Mouse (Mus musculus): ENCODE measurements around the gene Lrmda. TPM values are rescaled to one million over a fixed set of nuclear protein-coding genes. Genes with fewer than 3 reads are reported as not detected.

The Lrmda gene
- polyA plus RNA-seq, 1 experiment from 2014 or later, result 0.20 TPM

GRCm38 (mm10) chr14:22282847-22283246, 263.3 kb downstream of the Lrmda start:
- no peak for DNase-seq (ENCODE audit: low spot score)
- H3K27ac ChIP-seq (replicated peaks; ENCODE audit: low read depth, low read length), result no peak overlapping the region

GRCm38 (mm10) chr14:22283722-22284121, 264.2 kb downstream of the Lrmda start:
- no peak overlapping the region for H3K4me3 ChIP-seq (ENCODE audit: low read depth, low read length)
- no peak for ATAC-seq (ENCODE audit: insufficient number of reproducible peaks, low FRiP score, low TSS enrichment, low read depth)
- WGBS, result 74% methylated on average over 2 of the region's 2 CpGs
- H3K27me3 ChIP-seq (ENCODE audit: control insufficient read depth, insufficient read depth, low read length), result no peaks in the 10 kb centered on the region
- peaks cover 5% of the 10 kb centered on the region for H3K4me1 ChIP-seq (ENCODE audit: control insufficient read depth, insufficient read depth, low read length)
- DNase-seq (ENCODE audit: low spot score), result peak; percentile 51
- H3K9ac ChIP-seq (ENCODE audit: low read length), result no peak overlapping the region
- no peak overlapping the region for H3K27ac ChIP-seq (replicated peaks; ENCODE audit: low read depth, low read length)
- no peak overlapping the region for H3K4me2 ChIP-seq (ENCODE audit: low read depth, severe bottlenecking)
- H3K9me3 ChIP-seq (ENCODE audit: control insufficient read depth, low read length), result no peaks in the 10 kb centered on the region
- no peaks in the 10 kb centered on the region for H3K36me3 ChIP-seq (ENCODE audit: control insufficient read depth, insufficient read depth, low read length)

More at GRCm38 (mm10) chr14:22282847-22283246, 263.3 kb downstream of the Lrmda start:
- Histone ChIP-seq H3K36me3 (ENCODE audit: control insufficient read depth, insufficient read depth, low read length) (no peaks in the 10 kb centered on the region), H3K4me3 (ENCODE audit: low read depth, low read length) (no peak overlapping the region), H3K9ac (ENCODE audit: low read length) (no peak overlapping the region), H3K27me3 (ENCODE audit: control insufficient read depth, insufficient read depth, low read length) (no peaks in the 10 kb centered on the region), H3K4me2 (ENCODE audit: low read depth, severe bottlenecking) (no peak overlapping the region), H3K9me3 (ENCODE audit: control insufficient read depth, low read length) (no peaks in the 10 kb centered on the region), H3K4me1 (ENCODE audit: control insufficient read depth, insufficient read depth, low read length) (no peaks in the 10 kb centered on the region)
- ATAC-seq (ENCODE audit: insufficient number of reproducible peaks, low FRiP score, low TSS enrichment, low read depth), result no peak
- WGBS, result 53% methylated on average over 6 of the region's 6 CpGs

- no peak overlapping the region for H3K9ac ChIP-seq (ENCODE audit: low read length)
- DNase-seq (ENCODE audit: low spot score), result no peak
- 80% methylated on average over 15 of the region's 15 CpGs for WGBS
Observed at GRCm38 (mm10) chr14:22284823-22285517, 265.5 kb downstream of the Lrmda start.

GRCm38 (mm10) chr14:22285826-22286225, 266.3 kb downstream of the Lrmda start:
- WGBS, result 69% methylated on average over 4 of the region's 4 CpGs

More at GRCm38 (mm10) chr14:22284823-22285517, 265.5 kb downstream of the Lrmda start:
- Histone ChIP-seq H3K4me2 (ENCODE audit: low read depth, severe bottlenecking) (no peak overlapping the region), H3K9me3 (ENCODE audit: control insufficient read depth, low read length) (no peaks in the 10 kb centered on the region), H3K27me3 (ENCODE audit: control insufficient read depth, insufficient read depth, low read length) (no peaks in the 10 kb centered on the region), H3K4me1 (ENCODE audit: control insufficient read depth, insufficient read depth, low read length) (peaks cover 12% of the 10 kb centered on the region), H3K36me3 (ENCODE audit: control insufficient read depth, insufficient read depth, low read length) (no peaks in the 10 kb centered on the region), H3K4me3 (ENCODE audit: low read depth, low read length) (no peak overlapping the region), H3K27ac (replicated peaks; ENCODE audit: low read depth, low read length) (no peak overlapping the region)
- no peak for ATAC-seq (ENCODE audit: insufficient number of reproducible peaks, low FRiP score, low TSS enrichment, low read depth)

GRCm38 (mm10) chr14:22288179-22288578, 268.7 kb downstream of the Lrmda start:
- DNase-seq (ENCODE audit: low spot score), result no peak
- no peak overlapping the region for H3K4me2 ChIP-seq (ENCODE audit: low read depth, severe bottlenecking)
- H3K36me3 ChIP-seq (ENCODE audit: control insufficient read depth, insufficient read depth, low read length), result no peaks in the 10 kb centered on the region
- H3K4me3 ChIP-seq (ENCODE audit: low read depth, low read length), result no peak overlapping the region
- no peak overlapping the region for H3K27ac ChIP-seq (replicated peaks; ENCODE audit: low read depth, low read length)
- no peaks in the 10 kb centered on the region for H3K27me3 ChIP-seq (ENCODE audit: control insufficient read depth, insufficient read depth, low read length)
- H3K4me1 ChIP-seq (ENCODE audit: control insufficient read depth, insufficient read depth, low read length), result peaks cover 13% of the 10 kb centered on the region
- ATAC-seq (ENCODE audit: insufficient number of reproducible peaks, low FRiP score, low TSS enrichment, low read depth), result no peak
- 50% methylated on average over 10 of the region's 10 CpGs for WGBS
- no peak overlapping the region for H3K9ac ChIP-seq (ENCODE audit: low read length)
- no peaks in the 10 kb centered on the region for H3K9me3 ChIP-seq (ENCODE audit: control insufficient read depth, low read length)

More at GRCm38 (mm10) chr14:22285826-22286225, 266.3 kb downstream of the Lrmda start:
- DNase-seq (ENCODE audit: low spot score) (no peak), ATAC-seq (ENCODE audit: insufficient number of reproducible peaks, low FRiP score, low TSS enrichment, low read depth) (no peak)
- Histone ChIP-seq H3K4me3 (ENCODE audit: low read depth, low read length) (no peak overlapping the region), H3K4me2 (ENCODE audit: low read depth, severe bottlenecking) (no peak overlapping the region), H3K9me3 (ENCODE audit: control insufficient read depth, low read length) (no peaks in the 10 kb centered on the region), H3K9ac (ENCODE audit: low read length) (no peak overlapping the region), H3K27ac (replicated peaks; ENCODE audit: low read depth, low read length) (no peak overlapping the region), H3K4me1 (ENCODE audit: control insufficient read depth, insufficient read depth, low read length) (peaks cover 13% of the 10 kb centered on the region), H3K27me3 (ENCODE audit: control insufficient read depth, insufficient read depth, low read length) (no peaks in the 10 kb centered on the region), H3K36me3 (ENCODE audit: control insufficient read depth, insufficient read depth, low read length) (no peaks in the 10 kb centered on the region)

GRCm38 (mm10) chr14:22289380-22289922, 269.9 kb downstream of the Lrmda start:
- WGBS, result 31% methylated on average over 15 of the region's 15 CpGs
- DNase-seq (ENCODE audit: low spot score) (peak; percentile 59), ATAC-seq (ENCODE audit: insufficient number of reproducible peaks, low FRiP score, low TSS enrichment, low read depth) (no peak)
- Histone ChIP-seq H3K4me2 (ENCODE audit: low read depth, severe bottlenecking) (peak overlapping the region; percentile 25), H3K4me1 (ENCODE audit: control insufficient read depth, insufficient read depth, low read length) (peaks cover 13% of the 10 kb centered on the region), H3K4me3 (ENCODE audit: low read depth, low read length) (no peak overlapping the region), H3K9ac (ENCODE audit: low read length) (no peak overlapping the region), H3K9me3 (ENCODE audit: control insufficient read depth, low read length) (no peaks in the 10 kb centered on the region), H3K27me3 (ENCODE audit: control insufficient read depth, insufficient read depth, low read length) (no peaks in the 10 kb centered on the region), H3K27ac (replicated peaks; ENCODE audit: low read depth, low read length) (no peak overlapping the region), H3K36me3 (ENCODE audit: control insufficient read depth, insufficient read depth, low read length) (no peaks in the 10 kb centered on the region)

GRCm38 (mm10) chr14:22294371-22294770, 274.9 kb downstream of the Lrmda start:
- no peaks in the 10 kb centered on the region for H3K36me3 ChIP-seq (ENCODE audit: control insufficient read depth, insufficient read depth, low read length)

GRCm38 (mm10) chr14:22296655-22297239, 277.2 kb downstream of the Lrmda start:
- H3K9me3 ChIP-seq (ENCODE audit: control insufficient read depth, low read length), result no peaks in the 10 kb centered on the region
- WGBS, result 39% methylated on average over 3 of the region's 3 CpGs
- H3K4me2 ChIP-seq (ENCODE audit: low read depth, severe bottlenecking), result no peak overlapping the region
- DNase-seq (ENCODE audit: low spot score), result no peak
- no peak overlapping the region for H3K9ac ChIP-seq (ENCODE audit: low read length)
- 0 out of 2 replicates have a peak, but pooled peaks cover 6% of the 10 kb centered on the region for H3K27me3 ChIP-seq (ENCODE audit: control insufficient read depth, insufficient read depth, low read length)
- H3K4me3 ChIP-seq (ENCODE audit: low read depth, low read length), result no peak overlapping the region
- no peaks in the 10 kb centered on the region for H3K36me3 ChIP-seq (ENCODE audit: control insufficient read depth, insufficient read depth, low read length)
- no peak overlapping the region for H3K27ac ChIP-seq (replicated peaks; ENCODE audit: low read depth, low read length)
- ATAC-seq (ENCODE audit: insufficient number of reproducible peaks, low FRiP score, low TSS enrichment, low read depth), result no peak
- no peaks in the 10 kb centered on the region; the same call in 1 of the 2 replicates for H3K4me1 ChIP-seq (ENCODE audit: control insufficient read depth, insufficient read depth, low read length)

More at GRCm38 (mm10) chr14:22294371-22294770, 274.9 kb downstream of the Lrmda start:
- Histone ChIP-seq H3K27ac (replicated peaks; ENCODE audit: low read depth, low read length) (no peak overlapping the region), H3K9ac (ENCODE audit: low read length) (no peak overlapping the region), H3K4me3 (ENCODE audit: low read depth, low read length) (no peak overlapping the region), H3K27me3 (ENCODE audit: control insufficient read depth, insufficient read depth, low read length) (0 out of 2 replicates have a peak, but pooled peaks cover 6% of the 10 kb centered on the region), H3K4me1 (ENCODE audit: control insufficient read depth, insufficient read depth, low read length) (peaks cover 7% of the 10 kb centered on the region), H3K4me2 (ENCODE audit: low read depth, severe bottlenecking) (no peak overlapping the region), H3K9me3 (ENCODE audit: control insufficient read depth, low read length) (no peaks in the 10 kb centered on the region)
- no peak for ATAC-seq (ENCODE audit: insufficient number of reproducible peaks, low FRiP score, low TSS enrichment, low read depth)
- DNase-seq (ENCODE audit: low spot score), result no peak
- 81% methylated on average over 4 of the region's 4 CpGs for WGBS
